Mouse (Mus musculus) Muller cell, postnatal 12 days (primary cell): ENCODE measurements around the gene Actg2.
A peak's percentile ranks its signal among the peaks of the same experiment; 100 is the strongest.
"Not testable (repeated sequence)": the region's sequence is repeated elsewhere in the genome, so short reads cannot be mapped to it uniquely, and the experiment has no call there.

ENCODE experiments used
- DNase-seq: peaks from one replicate; pipeline ENCODE4 v3.0.0-alpha.2; 2015; ENCODE audit errors: inconsistent ontology term

The Actg2 gene

GRCm38 (mm10) chr6:83536028-83536794 is at the start of gene Actg2:
Gene Actg2 (minus strand): TSS chr6:83536265.
- DNase-seq, result no peak

DNA sequence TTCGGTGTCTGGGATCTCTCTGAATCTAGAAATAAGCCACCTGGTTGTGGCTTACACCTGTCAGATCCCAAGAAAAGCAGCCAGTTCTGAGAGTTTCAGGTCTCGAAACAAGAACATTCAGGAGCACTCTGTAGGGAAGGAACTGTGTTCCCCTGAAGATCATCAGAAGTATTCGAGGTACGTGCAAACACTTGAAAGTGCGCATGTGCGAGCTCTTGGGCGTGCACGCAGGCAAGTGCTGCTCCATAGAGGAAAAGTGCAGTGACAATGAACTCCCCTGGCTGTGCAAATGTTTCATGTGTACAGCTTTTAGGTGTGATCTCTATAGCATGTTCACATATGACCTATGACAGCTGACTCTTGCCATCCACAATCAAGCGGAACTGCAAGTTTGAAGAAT is 49.3 kb upstream of the Actg2 start:
- DNase-seq, result not testable (repeated sequence)

DNA sequence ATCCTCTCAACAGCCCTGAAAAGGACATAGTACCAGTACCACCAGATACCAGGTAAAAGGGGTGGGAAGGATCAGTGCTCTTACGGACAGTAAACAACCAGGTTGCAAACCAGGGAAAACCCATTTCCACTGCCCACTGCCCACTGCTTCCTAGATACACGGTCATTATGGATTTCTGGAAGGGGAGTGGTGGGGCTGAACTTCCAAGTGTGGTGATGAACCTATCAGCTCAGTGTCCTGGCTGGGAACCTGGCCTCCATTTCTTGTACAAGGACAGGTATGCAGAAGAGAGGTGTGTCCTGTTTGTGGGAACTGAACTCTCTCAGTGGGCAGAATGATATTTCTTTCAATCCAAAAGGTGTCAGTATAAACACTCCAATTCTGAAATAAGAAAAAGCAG is 47.5 kb upstream of the Actg2 start:
- no peak for DNase-seq

- DNase-seq, result peak; percentile 52
Measured at GRCm38 (mm10) chr6:83582938-83583270, 46.8 kb upstream of the Actg2 start.

- DNase-seq, result no peak
Measured at GRCm38 (mm10) chr6:83582135-83582937, 46.3 kb upstream of the Actg2 start.

GRCm38 (mm10) chr6:83577534-83577933 is 41.5 kb upstream of the Actg2 start:
- DNase-seq, result no peak

- no peak for DNase-seq
Measured at GRCm38 (mm10) chr6:83575609-83576008, 39.5 kb upstream of the Actg2 start.

GRCm38 (mm10) chr6:83572671-83573070 is 36.6 kb upstream of the Actg2 start, which contains the start of gene Stambp:
Gene Stambp (minus strand): TSS chr6:83572729.
- no peak for DNase-seq

GRCm38 (mm10) chr6:83571840-83572667 is 36.0 kb upstream of the Actg2 start:
- DNase-seq, result peak; percentile 89

DNA sequence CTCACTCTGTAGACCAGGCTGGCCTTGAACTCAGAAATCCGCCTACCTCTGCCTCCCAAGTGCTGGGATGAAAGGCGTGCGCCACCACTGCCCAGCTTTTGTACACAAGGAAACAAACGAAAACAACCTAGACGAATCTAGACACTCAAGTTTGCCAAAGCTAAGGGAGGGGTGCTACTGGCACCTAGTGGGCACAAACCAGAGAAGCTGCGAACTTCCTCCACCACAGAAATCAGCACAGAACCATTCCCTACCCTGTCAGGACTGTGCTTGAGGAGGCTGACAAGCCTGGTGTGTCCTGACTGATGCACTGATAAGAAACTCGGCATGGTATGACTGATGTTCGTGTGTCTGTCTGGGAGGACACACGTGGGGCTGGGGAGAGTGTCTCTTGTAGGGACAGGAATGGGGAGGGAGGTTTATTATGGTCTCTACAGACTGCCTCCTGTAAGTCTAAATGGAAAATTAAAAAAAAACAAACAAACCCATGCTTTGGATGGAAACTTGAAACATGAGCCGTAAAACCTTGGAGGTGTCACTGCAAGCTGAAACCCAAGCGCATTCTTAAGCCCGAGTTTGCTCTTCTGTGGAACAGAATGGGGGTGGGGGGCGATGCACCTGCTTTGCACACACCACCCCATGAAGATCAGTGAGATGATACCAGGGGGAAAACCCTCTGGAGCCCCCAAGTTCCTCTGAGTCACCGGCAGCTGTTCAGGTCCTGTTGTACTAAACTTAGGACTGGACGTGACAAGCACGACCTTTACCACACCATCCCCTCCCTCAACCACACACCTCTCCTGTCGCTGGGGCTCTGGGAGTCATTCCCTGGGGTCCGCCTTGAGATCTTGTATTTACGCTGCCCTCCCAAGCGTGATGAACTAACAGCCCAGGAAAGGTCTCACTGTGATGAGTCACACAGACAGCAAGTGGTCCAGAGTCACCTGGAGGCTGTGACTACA is 33.1 kb upstream of the Actg2 start:
- DNase-seq, result no peak

- no peak for DNase-seq
Measured at GRCm38 (mm10) chr6:83555972-83556371, 19.9 kb upstream of the Actg2 start.

DNA sequence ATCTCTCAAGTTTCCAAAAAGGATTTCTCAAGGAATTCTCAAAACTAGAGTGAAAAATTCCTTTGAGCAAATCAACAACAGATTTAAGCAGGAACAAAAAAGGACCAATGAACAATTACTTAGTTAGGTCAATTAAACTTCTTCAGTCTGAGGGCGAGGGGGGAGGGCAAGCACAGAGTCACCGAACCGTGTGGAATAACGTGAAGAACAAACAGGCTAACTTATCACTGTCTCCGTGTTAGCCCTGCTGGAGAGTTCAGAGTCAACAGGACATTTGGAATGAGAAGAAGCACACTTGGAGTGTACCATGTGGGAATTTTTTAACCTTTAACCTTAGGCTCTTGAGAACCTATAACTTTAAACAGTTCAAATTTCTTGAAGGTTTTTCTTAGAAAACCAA is 12.3 kb upstream of the Actg2 start:
- DNase-seq, result peak; percentile 55

DNA sequence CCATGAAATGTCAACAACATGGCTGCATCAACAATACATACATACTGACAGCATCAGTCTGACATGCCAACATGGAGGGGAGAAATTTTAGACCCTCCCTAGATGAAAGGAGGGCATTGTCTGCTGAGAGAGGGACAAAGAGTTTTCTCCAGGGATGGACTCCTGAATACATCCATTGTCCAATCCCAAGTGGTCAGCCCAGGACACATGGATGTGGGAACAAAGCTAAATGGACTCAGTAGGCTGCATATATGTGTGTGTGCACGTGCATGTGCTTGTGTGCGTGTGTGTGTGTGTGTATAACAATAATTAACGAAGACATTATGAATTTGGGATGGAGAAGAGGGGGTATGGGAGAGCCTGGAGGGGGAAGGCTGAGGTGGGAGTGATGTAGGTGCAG is 9.7 kb upstream of the Actg2 start:
- no peak for DNase-seq

- peak; percentile 38 for DNase-seq
Measured at GRCm38 (mm10) chr6:83541756-83542456, 5.8 kb upstream of the Actg2 start.

DNA sequence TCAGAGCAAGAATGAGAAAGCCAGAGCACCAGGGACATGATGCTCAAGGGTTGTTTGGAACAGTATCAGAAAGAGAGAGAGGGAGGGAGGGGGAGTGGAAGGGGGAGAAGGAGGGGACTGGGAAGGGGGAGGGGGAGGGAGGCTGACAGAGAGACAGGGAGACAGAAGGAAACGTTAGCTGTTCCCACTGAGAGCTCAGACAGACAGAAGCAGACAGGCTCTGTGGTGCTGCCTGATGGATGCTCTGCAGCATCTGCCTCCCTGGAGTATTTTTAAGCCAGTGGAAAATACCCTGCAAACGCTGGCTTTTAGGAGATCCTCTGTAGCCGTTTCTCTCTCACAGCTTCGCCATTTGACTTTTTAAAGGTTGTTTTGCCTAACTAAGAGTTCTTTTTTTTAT is 4.0 kb upstream of the Actg2 start:
- no peak for DNase-seq

- no peak for DNase-seq
Measured at GRCm38 (mm10) chr6:83536795-83537059, 662 bp upstream of the Actg2 start.

- no peak for DNase-seq
Measured at GRCm38 (mm10) chr6:83532608-83533007, 3.5 kb downstream of the Actg2 start.

DNA sequence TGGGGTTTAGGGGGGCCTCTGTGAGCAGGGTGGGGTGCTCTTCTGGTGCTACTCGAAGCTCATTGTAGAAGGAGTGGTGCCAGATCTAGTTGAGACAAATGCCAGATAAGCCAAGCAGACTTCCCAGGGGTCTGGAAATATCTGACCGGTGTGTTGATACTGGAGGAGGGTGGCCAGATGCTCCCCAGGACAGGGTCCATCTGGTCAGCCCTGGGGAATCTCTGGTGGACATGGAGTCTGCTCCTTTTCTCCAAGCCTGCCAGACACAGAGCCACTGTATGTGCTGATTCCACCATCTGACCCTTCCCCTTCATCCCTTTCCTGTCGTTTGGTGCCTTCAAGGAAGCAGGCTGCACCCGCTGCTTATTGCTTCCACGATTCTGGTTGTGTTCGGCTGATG is 12.9 kb downstream of the Actg2 start:
- DNase-seq, result no peak

- DNase-seq, result no peak
Measured at GRCm38 (mm10) chr6:83521784-83522183, 14.3 kb downstream of the Actg2 start.

DNA sequence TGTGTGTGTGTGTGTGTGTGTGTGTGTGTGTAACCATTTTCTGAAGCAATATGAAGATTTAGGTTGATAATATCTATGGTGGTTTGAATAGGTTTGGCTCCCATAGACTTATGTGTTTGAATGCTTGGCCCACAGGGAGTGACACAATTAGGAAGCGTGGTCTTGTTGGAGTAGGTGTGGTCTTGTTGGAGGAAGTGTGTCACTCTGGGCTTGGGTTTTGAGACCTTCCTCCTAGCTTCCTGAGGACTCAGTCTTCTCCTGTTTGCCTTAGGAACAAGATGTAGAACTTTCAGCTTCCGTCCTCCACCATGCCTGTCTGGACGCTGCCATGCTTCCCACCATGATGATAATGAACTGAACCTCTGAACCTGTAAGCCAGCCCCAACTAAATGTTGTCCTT is 17.4 kb downstream of the Actg2 start:
- no peak for DNase-seq

DNA sequence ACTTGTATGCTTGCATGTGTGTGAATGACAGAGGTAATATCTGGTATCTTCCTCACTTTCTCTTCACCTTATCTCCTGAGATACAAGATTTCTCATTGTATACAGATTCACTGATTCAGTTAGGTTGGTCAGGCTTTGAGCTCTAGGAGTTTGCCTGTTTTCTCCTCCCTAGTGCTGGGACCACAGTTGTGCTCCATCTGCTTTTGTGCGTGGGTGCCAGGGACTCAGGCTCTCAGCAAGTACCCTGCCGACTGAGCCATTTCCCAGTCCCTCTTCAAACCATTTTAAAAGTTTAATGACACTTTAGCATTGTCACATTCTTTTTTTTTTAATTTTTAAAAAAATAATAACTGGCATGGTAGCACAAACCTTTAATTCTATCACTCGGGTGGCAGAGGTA is 20.9 kb downstream of the Actg2 start:
- DNase-seq, result no peak
